Mouse (Mus musculus) C2C12 (cell line): Measurements from ENCODE around the gene Cryz. TPM values are rescaled to one million over a fixed set of nuclear protein-coding genes. Genes with fewer than 3 reads are reported as not detected.
A peak's percentile ranks its signal among the peaks of the same experiment; 100 is the strongest.

Experiments used
- H3K27me3 ChIP-seq: one replicate; pipeline ENCODE4 v1.6.1; 2011; ENCODE audit not compliant: control insufficient read depth, insufficient read depth, insufficient read length
- H3K36me3 ChIP-seq: one replicate; pipeline ENCODE4 v1.6.1; 2011; ENCODE audit not compliant: control insufficient read depth, insufficient read depth
- H3K4me3 ChIP-seq: one replicate; pipeline ENCODE4 v1.5.1; 2011; ENCODE audit warnings: mild to moderate bottlenecking, control low read depth; ENCODE audit not compliant: poor library complexity, insufficient read depth, severe bottlenecking
- H3K79me2 ChIP-seq: one replicate; pipeline ENCODE4 v1.6.1; 2011; ENCODE audit not compliant: control insufficient read depth, insufficient read depth
- H3K79me3 ChIP-seq: one replicate; pipeline ENCODE4 v1.6.1; 2011; ENCODE audit warnings: low read depth, control low read depth
- H3ac ChIP-seq: one replicate; pipeline ENCODE3; 2011; ENCODE audit warnings: low read depth; ENCODE audit not compliant: control insufficient read depth, insufficient read length
- CEBPB ChIP-seq: IDR thresholded peaks from one replicate; pipeline ENCODE4 v1.6.1; 2011; ENCODE audit warnings: low read depth, mild to moderate bottlenecking, control low read depth, moderate library complexity
- CTCF ChIP-seq: IDR thresholded peaks from one replicate; pipeline ENCODE4 v1.5.1; 2011; ENCODE audit not compliant: control insufficient read depth, insufficient read depth, insufficient read length
- FOSL1 ChIP-seq: IDR thresholded peaks from one replicate; pipeline ENCODE4 v1.8.0; 2011; ENCODE audit warnings: mild to moderate bottlenecking, low read length; ENCODE audit not compliant: poor library complexity, insufficient read depth, severe bottlenecking
- MAX ChIP-seq: IDR thresholded peaks from one replicate; pipeline ENCODE4 v1.6.1; 2011; ENCODE audit warnings: mild to moderate bottlenecking, control low read depth
- MYOD1 ChIP-seq: IDR thresholded peaks from one replicate; pipeline ENCODE4 v1.6.1; 2011; ENCODE audit warnings: low read depth; ENCODE audit not compliant: control insufficient read depth, insufficient read length
- MYOG ChIP-seq: IDR thresholded peaks from one replicate; pipeline ENCODE4 v1.6.1; 2011; ENCODE audit not compliant: control insufficient read depth, insufficient read length; ENCODE audit errors: extremely low read depth
- USF1 ChIP-seq: IDR thresholded peaks from one replicate; pipeline ENCODE4 v1.6.1; 2011; ENCODE audit warnings: low read depth, mild to moderate bottlenecking, control low read depth, moderate library complexity
- polyA plus RNA-seq: library from polyadenylated mRNA; unstranded; fragments of >200 nt; fragmentation: generic; extraction: Trizol; gene quantifications from one replicate; pipeline ENCODE4 v1.2.1, GENCODE M21; 2012; ENCODE audit warnings: missing spikeins

Gene Cryz
- polyA plus RNA-seq, 1 experiment = 20.8 TPM

DNA sequence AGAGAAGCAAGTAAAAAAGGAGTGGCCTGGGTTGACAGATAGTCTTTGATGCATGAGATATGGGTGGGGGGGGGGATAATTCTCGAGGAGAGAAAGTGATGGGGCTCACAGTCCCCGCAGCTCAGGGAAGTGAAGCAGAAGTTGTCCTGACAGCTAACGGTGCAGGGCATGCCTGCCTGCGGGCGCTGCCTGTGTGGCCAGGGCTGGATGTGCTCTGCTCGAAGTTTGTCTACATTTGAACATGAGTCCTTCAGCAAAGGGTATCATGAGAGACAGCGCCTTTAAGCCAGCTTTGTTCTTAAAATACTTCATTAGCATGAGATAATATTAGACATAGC is 50.9 kb downstream of the Cryz start:
- Histone ChIP-seq H3K79me3 (no peaks in the 10 kb centered on the region), H3K4me3 (no peak overlapping the region), H3ac (peak overlapping the region; percentile 68), H3K27me3 (no peaks in the 10 kb centered on the region), H3K79me2 (no peaks in the 10 kb centered on the region), H3K36me3 (no peaks in the 10 kb centered on the region)
- TF ChIP-seq MYOD1 (no peak), MAX (no peak), CTCF (no peak), MYOG (no peak), FOSL1 (no peak), USF1 (no peak), CEBPB (no peak)

DNA sequence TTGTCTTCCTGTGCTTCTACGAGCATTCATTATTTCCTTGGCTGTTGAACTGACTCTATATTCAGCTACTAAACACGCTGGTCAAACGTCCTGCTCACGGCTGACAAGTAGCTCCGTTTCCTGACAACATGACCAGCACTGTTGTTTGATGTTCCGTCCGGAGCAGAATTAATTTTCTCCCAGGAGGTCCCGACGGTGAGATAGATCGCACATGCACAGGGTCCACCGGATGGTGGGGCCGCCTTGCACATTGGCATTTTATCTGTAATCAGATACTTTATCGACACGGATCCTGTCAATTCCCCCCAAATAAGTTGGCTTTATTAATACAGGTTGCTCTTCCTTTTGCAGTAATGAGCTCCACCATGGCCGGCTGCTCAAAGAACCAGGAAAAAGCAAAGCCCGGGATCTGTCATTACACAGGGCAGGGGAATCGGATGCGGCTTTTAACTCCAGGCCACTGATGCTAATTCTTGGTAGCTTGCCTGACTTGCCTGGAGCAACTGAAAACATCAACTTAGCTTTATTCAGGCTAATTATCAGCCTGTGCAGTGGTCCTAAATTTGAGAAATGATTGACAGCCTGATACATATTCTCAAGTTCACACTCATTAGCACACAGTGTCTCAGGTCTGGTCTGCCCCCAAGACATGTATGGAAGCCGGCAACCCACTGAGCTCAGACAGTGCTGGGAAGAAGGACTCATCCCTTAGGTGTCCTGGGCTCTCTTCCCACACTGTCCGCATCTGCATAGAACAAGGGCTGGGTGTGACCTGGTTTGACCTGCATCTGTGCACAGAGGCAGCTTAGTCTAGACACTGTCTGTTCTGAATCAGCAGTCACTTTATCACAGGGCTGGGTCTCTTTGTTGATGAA is 53.1 kb downstream of the Cryz start:
- H3ac ChIP-seq = no peak overlapping the region
- H3K79me2 ChIP-seq = no peaks in the 10 kb centered on the region
- H3K79me3 ChIP-seq = no peaks in the 10 kb centered on the region
- H3K4me3 ChIP-seq = no peak overlapping the region
- H3K27me3 ChIP-seq = no peaks in the 10 kb centered on the region
- no peak for TF ChIP-seq FOSL1
- no peak for TF ChIP-seq MYOG
- no peak for TF ChIP-seq MAX
- H3K36me3 ChIP-seq = no peaks in the 10 kb centered on the region

DNA sequence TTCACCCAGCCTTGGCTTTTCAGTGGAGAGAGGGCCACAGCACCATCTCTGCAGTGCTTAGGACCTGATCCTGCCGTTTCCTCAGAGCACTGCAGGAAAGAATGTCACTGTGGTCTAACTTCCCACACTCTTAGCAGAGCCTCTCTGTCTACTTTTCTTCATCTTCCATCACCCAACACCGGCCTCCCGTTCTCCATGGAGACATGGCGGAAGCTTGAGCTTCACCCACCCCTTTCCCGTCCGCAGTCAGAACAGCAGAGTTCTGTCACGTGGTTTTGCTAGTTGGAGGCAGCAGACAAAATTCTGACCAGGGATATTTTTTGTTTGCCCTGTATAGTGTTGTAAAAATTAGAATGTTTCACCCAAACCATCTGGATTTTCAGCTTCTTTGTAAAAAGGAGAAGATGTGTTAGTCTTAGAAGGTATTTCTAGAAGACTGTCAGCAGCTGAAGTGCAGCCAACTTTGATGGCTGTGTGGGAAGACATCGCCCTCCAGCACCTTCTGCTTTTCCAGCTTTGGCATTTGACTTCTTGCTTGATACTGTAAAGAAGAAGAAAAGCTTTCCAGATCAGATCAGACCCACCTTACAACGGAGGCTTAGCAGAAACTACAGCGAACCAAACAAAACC is 54.8 kb downstream of the Cryz start:
- Histone ChIP-seq H3K79me3 (no peaks in the 10 kb centered on the region), H3K79me2 (no peaks in the 10 kb centered on the region), H3ac (no peak overlapping the region), H3K27me3 (no peaks in the 10 kb centered on the region), H3K4me3 (no peak overlapping the region), H3K36me3 (no peaks in the 10 kb centered on the region)
- TF ChIP-seq MYOD1 (no peak), CTCF (no peak), CEBPB (no peak), MAX (no peak), MYOG (no peak), FOSL1 (no peak), USF1 (no peak)

- Histone ChIP-seq H3K36me3 (no peaks in the 10 kb centered on the region), H3K79me2 (no peaks in the 10 kb centered on the region), H3K27me3 (no peaks in the 10 kb centered on the region), H3K4me3 (no peak overlapping the region), H3ac (no peak overlapping the region), H3K79me3 (no peaks in the 10 kb centered on the region)
- TF ChIP-seq MAX (no peak), CTCF (peak; percentile 81)
Measured at GRCm38 (mm10) chr3:154652581-154653420, 56.3 kb downstream of the Cryz start.

GRCm38 (mm10) chr3:154653454-154653853 is 56.9 kb downstream of the Cryz start:
- Histone ChIP-seq H3K79me2 (no peaks in the 10 kb centered on the region), H3K79me3 (no peaks in the 10 kb centered on the region), H3K27me3 (no peaks in the 10 kb centered on the region), H3ac (no peak overlapping the region), H3K36me3 (no peaks in the 10 kb centered on the region), H3K4me3 (no peak overlapping the region)
- TF ChIP-seq MYOD1 (no peak), MYOG (no peak), CTCF (no peak), MAX (no peak), FOSL1 (no peak), USF1 (no peak), CEBPB (no peak)
